ENCODE assay signal across 13 mouse cellular contexts in genomic region chr16:25147486-25147885, GRCm38 (mm10).
"Had no signal": no experiment of that assay in that cellular context is flagged by ENCODE, and none has a peak within 500 bp of the region (broad histone marks: within the 10 kb centered on the region; RNA-seq: fewer than 3 reads in every experiment).

No protein-coding gene starts in this region.

- DNase-seq: kidney, adult 9 months; kidney, postnatal 10 days; kidney, postnatal 4 days; liver; liver, embryonic 13.5 days; liver, postnatal 0 days; lung, postnatal 36 days; right cerebral cortex, adult 18-20 months; right cerebral cortex, postnatal 25 days; thymus, postnatal 36 days had no signal

- H3K4me1 ChIP-seq: limb, embryonic 12.5 days; liver, embryonic 13.5 days; midbrain, embryonic 13.5 days had no signal

- ATAC-seq: liver, postnatal 0 days; midbrain, embryonic 13.5 days had no signal

- H3K9ac ChIP-seq: limb, embryonic 12.5 days; liver, embryonic 13.5 days; liver, postnatal 0 days; midbrain, embryonic 13.5 days had no signal

- H3K27me3 ChIP-seq: limb, embryonic 12.5 days; liver, embryonic 13.5 days; midbrain, embryonic 13.5 days had no signal

- H3K4me3 ChIP-seq: layer of hippocampus, adult 2 months; limb, embryonic 12.5 days; liver, embryonic 13.5 days; midbrain, embryonic 13.5 days had no signal

- H3K4me2 ChIP-seq: limb, embryonic 12.5 days; liver, embryonic 13.5 days; midbrain, embryonic 13.5 days had no signal

- H3K27ac ChIP-seq: layer of hippocampus, adult 2 months; limb, embryonic 12.5 days; liver, embryonic 13.5 days; midbrain, embryonic 13.5 days had no signal

- H3K36me3 ChIP-seq: limb, embryonic 12.5 days; liver, embryonic 13.5 days; midbrain, embryonic 13.5 days had no signal

- H3K9me3 ChIP-seq: limb, embryonic 12.5 days; liver, embryonic 13.5 days; midbrain, embryonic 13.5 days had no signal
